ENCODE assay signal across 9 mouse cellular contexts in genomic region chr5:21271386-21272354, GRCm38 (mm10).
DNase-seq lines count a peak whose midpoint lies in the region; ATAC-seq and TF ChIP-seq lines count a peak whose summit lies in the region.
"Had no signal": no experiment of that assay in that cellular context is flagged by ENCODE, and none has a peak within 500 bp of the region (broad histone marks: within the 10 kb centered on the region; RNA-seq: fewer than 3 reads in every experiment).

No protein-coding gene starts in this region.

- no peak for TF ChIP-seq EP300 in liver, postnatal 0 days (IDR thresholded peaks at IDR 0.05; ENCODE audit: low read depth)

- H3K9ac ChIP-seq in liver, embryonic 15.5 days: no peak overlapping the region
- no peak overlapping the region for H3K9ac ChIP-seq in liver, postnatal 0 days (replicated peaks)
- H3K9ac ChIP-seq: intestine, embryonic 15.5 days had no signal

- ATAC-seq in liver, embryonic 15.5 days (ENCODE audit: insufficient read depth): 0 out of 2 replicates have a peak, but pooled peaks have one; percentile 15
- ATAC-seq in liver, postnatal 0 days: no peak
- ATAC-seq: intestine, embryonic 15.5 days had no signal

- DNase-seq in embryo, embryonic 10 days (ENCODE audit: low spot score): peak; percentile 27
- DNase-seq in embryo, embryonic 9.5 days (ENCODE audit: extremely low spot score): no peak
- DNase-seq in liver, postnatal 0 days: no peak
- peak; percentile 47 for DNase-seq in kidney, postnatal 14 days
- DNase-seq in left cerebral cortex, adult 11 months (ENCODE audit: low spot score): no peak
- no peak for DNase-seq in urinary bladder, postnatal 10 days (ENCODE audit: low spot score)

- whole genome bisulfite sequencing in liver, embryonic 15.5 days (ENCODE audit: insufficient replicate concordance): 52% methylated on average over 9 of the region's 9 CpGs
- WGBS in liver, postnatal 0 days (ENCODE audit: insufficient replicate concordance): 55% methylated on average over 9 of the region's 9 CpGs
- WGBS in small intestine, adult 2 months: 61% methylated on average over 9 of the region's 9 CpGs

- peaks cover 3% of the 10 kb centered on the region; the same call in 1 of the 2 replicates for H3K27me3 ChIP-seq in liver, embryonic 15.5 days
- no peaks in the 10 kb centered on the region for H3K27me3 ChIP-seq in liver, postnatal 0 days (ENCODE audit: insufficient read depth, low read length)
- H3K27me3 ChIP-seq in small intestine, adult 2 months (ENCODE audit: control insufficient read depth, insufficient read depth, low read length): no peaks in the 10 kb centered on the region
- H3K27me3 ChIP-seq: intestine, embryonic 15.5 days had no signal

- peaks cover 5% of the 10 kb centered on the region; the same call in 1 of the 2 replicates for H3K4me1 ChIP-seq in liver, embryonic 15.5 days (replicated peaks)
- no peaks in the 10 kb centered on the region for H3K4me1 ChIP-seq in liver, postnatal 0 days (ENCODE audit: insufficient read depth)
- no peaks in the 10 kb centered on the region for H3K4me1 ChIP-seq in small intestine, adult 2 months (ENCODE audit: control insufficient read depth, insufficient read depth, insufficient read length, low read length)
- H3K4me1 ChIP-seq: intestine, embryonic 15.5 days had no signal

- H3K9me3 ChIP-seq in liver, embryonic 15.5 days (replicated peaks): no peaks in the 10 kb centered on the region
- H3K9me3 ChIP-seq in liver, postnatal 0 days (ENCODE audit: low read length): no peaks in the 10 kb centered on the region
- H3K9me3 ChIP-seq: intestine, embryonic 15.5 days had no signal

- TF ChIP-seq CTCF in liver, postnatal 0 days (IDR thresholded peaks at IDR 0.05; ENCODE audit: low read depth): no peak
- TF ChIP-seq CTCF in small intestine, adult 2 months (IDR thresholded peaks at IDR 0.05; ENCODE audit: extremely low read depth, insufficient read length, insufficient replicate concordance, low read depth, low read length): no peak

- TF ChIP-seq POLR2A in small intestine, adult 2 months (IDR thresholded peaks at IDR 0.05; ENCODE audit: low read depth, low read length): no peak

- no peak overlapping the region for H3K4me3 ChIP-seq in liver, embryonic 15.5 days (replicated peaks)
- no peak overlapping the region for H3K4me3 ChIP-seq in liver, postnatal 0 days (ENCODE audit: low read depth, low read length)
- no peak overlapping the region for H3K4me3 ChIP-seq in small intestine, adult 2 months (ENCODE audit: low read depth, low read length)
- H3K4me3 ChIP-seq: intestine, embryonic 15.5 days had no signal

- H3K4me2 ChIP-seq in liver, embryonic 15.5 days: no peak overlapping the region
- no peak overlapping the region for H3K4me2 ChIP-seq in liver, postnatal 0 days (ENCODE audit: low read depth, low read length)
- H3K4me2 ChIP-seq: intestine, embryonic 15.5 days had no signal

- H3K36me3 ChIP-seq in liver, embryonic 15.5 days (replicated peaks): no peaks in the 10 kb centered on the region
- no peaks in the 10 kb centered on the region for H3K36me3 ChIP-seq in liver, postnatal 0 days (replicated peaks; ENCODE audit: insufficient read depth, low read length)
- H3K36me3 ChIP-seq in small intestine, adult 2 months (ENCODE audit: control insufficient read depth, insufficient read depth, low read length): no peaks in the 10 kb centered on the region
- H3K36me3 ChIP-seq: intestine, embryonic 15.5 days had no signal

- H3K27ac ChIP-seq in liver, embryonic 15.5 days (replicated peaks): no peak overlapping the region
- no peak overlapping the region for H3K27ac ChIP-seq in liver, postnatal 0 days (ENCODE audit: low read depth)
- H3K27ac ChIP-seq in small intestine, adult 2 months (ENCODE audit: insufficient read depth, low read depth, low read length): peak overlapping the region; percentile 4; the same call in 1 of the 2 replicates
- H3K27ac ChIP-seq: intestine, embryonic 15.5 days had no signal

Comparison
In these comparisons a context has a peak if more than half of its experiments do, and no peak if none do; other contexts are left out.
1. DNase-seq: peak in embryo, embryonic 10 days (single experiment) and kidney, postnatal 14 days (single experiment); none in embryo, embryonic 9.5 days (single experiment), liver, postnatal 0 days (single experiment), left cerebral cortex, adult 11 months (single experiment) and urinary bladder, postnatal 10 days (single experiment).